ENCODE assay signal across 8 mouse cellular contexts in genomic region chrX:60178025-60178743, GRCm38 (mm10). TPM values are rescaled to one million over a fixed set of nuclear protein-coding genes. Genes with fewer than 3 reads are reported as not detected.
DNase-seq lines count a peak whose midpoint lies in the region; ATAC-seq and TF ChIP-seq lines count a peak whose summit lies in the region.

No protein-coding gene starts in this region.

- no peaks in the 10 kb centered on the region for H3K4me1 ChIP-seq in lung, embryonic 15.5 days
- no peaks in the 10 kb centered on the region for H3K4me1 ChIP-seq in lung, adult 2 months (ENCODE audit: control insufficient read depth, insufficient read depth, low read length)
- H3K4me1 ChIP-seq in intestine, embryonic 16.5 days (ENCODE audit: control insufficient read depth, insufficient read depth, low read length): no peaks in the 10 kb centered on the region
- no peaks in the 10 kb centered on the region for H3K4me1 ChIP-seq in neural tube, embryonic 15.5 days

- no peaks in the 10 kb centered on the region for H3K36me3 ChIP-seq in lung, embryonic 15.5 days
- H3K36me3 ChIP-seq in intestine, embryonic 16.5 days (ENCODE audit: control insufficient read depth, insufficient read depth, low read length): no peaks in the 10 kb centered on the region
- no peaks in the 10 kb centered on the region for H3K36me3 ChIP-seq in neural tube, embryonic 15.5 days

- peak overlapping the region; percentile 63 for H3K4me2 ChIP-seq in lung, embryonic 15.5 days
- peak overlapping the region; percentile 75 for H3K4me2 ChIP-seq in intestine, embryonic 16.5 days (ENCODE audit: low read depth, low read length)
- H3K4me2 ChIP-seq in neural tube, embryonic 15.5 days: peak overlapping the region; percentile 87

- no peak overlapping the region for H3K9ac ChIP-seq in lung, embryonic 15.5 days
- H3K9ac ChIP-seq in intestine, embryonic 16.5 days (ENCODE audit: low read depth, low read length): peak overlapping the region; percentile 29
- 0 out of 2 replicates have a peak overlapping the region, but pooled peaks have one; percentile 26 for H3K9ac ChIP-seq in neural tube, embryonic 15.5 days (replicated peaks)

- no peak for TF ChIP-seq POLR2A in lung, adult 2 months (IDR thresholded peaks at IDR 0.05; ENCODE audit: borderline replicate concordance, extremely low read depth, low read depth, low read length)

- H3K9me3 ChIP-seq in lung, embryonic 15.5 days: no peaks in the 10 kb centered on the region
- no peaks in the 10 kb centered on the region for H3K9me3 ChIP-seq in intestine, embryonic 16.5 days (ENCODE audit: control insufficient read depth, low read length)
- no peaks in the 10 kb centered on the region for H3K9me3 ChIP-seq in neural tube, embryonic 15.5 days (replicated peaks)

- ATAC-seq in lung, embryonic 15.5 days (ENCODE audit: borderline replicate concordance, extremely low read depth, low FRiP score, low TSS enrichment): peak; percentile 27; the same call in 1 of the 2 replicates
- ATAC-seq in intestine, embryonic 16.5 days: no peak
- peak; percentile 66; the same call in 1 of the 2 replicates for ATAC-seq in neural tube, embryonic 15.5 days (ENCODE audit: low FRiP score)

- peaks cover 2% of the 10 kb centered on the region; the same call in 1 of the 2 replicates for H3K27me3 ChIP-seq in lung, embryonic 15.5 days
- 0 out of 2 replicates have a peak, but pooled peaks cover 3% of the 10 kb centered on the region for H3K27me3 ChIP-seq in intestine, embryonic 16.5 days (replicated peaks; ENCODE audit: control insufficient read depth, insufficient read depth, low read length)
- no peaks in the 10 kb centered on the region for H3K27me3 ChIP-seq in neural tube, embryonic 15.5 days (replicated peaks)

- peak overlapping the region; percentile 30 for H3K4me3 ChIP-seq in lung, embryonic 15.5 days
- H3K4me3 ChIP-seq in lung, adult 2 months (replicated peaks; ENCODE audit: extremely low read depth, low read depth, low read length): no peak overlapping the region
- H3K4me3 ChIP-seq in intestine, embryonic 16.5 days (ENCODE audit: low read length): peak overlapping the region; percentile 39
- peak overlapping the region; percentile 43 for H3K4me3 ChIP-seq in neural tube, embryonic 15.5 days (replicated peaks)

- 15% methylated on average over 17 of the region's 19 CpGs for WGBS in lung, embryonic 15.5 days
- WGBS in lung, adult 2 months: 18% methylated on average over 19 of the region's 19 CpGs
- WGBS in intestine, embryonic 16.5 days: 17% methylated on average over 19 of the region's 19 CpGs
- WGBS in neural tube, embryonic 15.5 days: 13% methylated on average over 17 of the region's 19 CpGs

- peak; percentile 4 for DNase-seq in adrenal gland, postnatal 14 days
- no peak for DNase-seq in adrenal gland, postnatal 36 days
- no peak for DNase-seq in lung, adult 2 months
- no peak for DNase-seq in right cerebral cortex, adult 18-20 months
- DNase-seq in ovary, postnatal 10 days (ENCODE audit: low spot score): no peak

- TF ChIP-seq CTCF in lung, adult 2 months (IDR thresholded peaks at IDR 0.05; ENCODE audit: insufficient read depth, low read length): no peak

- no peak overlapping the region for H3K27ac ChIP-seq in lung, embryonic 15.5 days
- H3K27ac ChIP-seq in intestine, embryonic 16.5 days (ENCODE audit: low read length): no peak overlapping the region
- H3K27ac ChIP-seq in neural tube, embryonic 15.5 days (replicated peaks): no peak overlapping the region

RNA-seq across cellular contexts. Expression of gene Mcf2, which starts 0.7 kb away (rescaled TPM):
- 0.15 TPM in 1 of 2 replicates, not detected in the other for total RNA-seq in adrenal gland, postnatal 14 days (2021)
- total RNA-seq in adrenal gland, postnatal 36 days (2021): not detected
- polyA plus RNA-seq in lung, embryonic 15.5 days (2015; fragmentation: Nextera tagmentation; extraction: Ambion mirVana): 0.48 and 0.61 TPM in 2 replicates
- not detected in 2 replicates for polyA plus RNA-seq in lung, adult 2 months (2012; rRNA removed)
- polyA plus RNA-seq in intestine, embryonic 16.5 days (2015; fragmentation: Nextera tagmentation; extraction: Ambion mirVana): 0.07 and 0.13 TPM in 2 replicates
- polyA plus RNA-seq in neural tube, embryonic 15.5 days (2015; fragmentation: Nextera tagmentation; extraction: Ambion mirVana): 2.7 and 3.3 TPM in 2 replicates
